Mouse (Mus musculus) stomach, embryonic 16.5 days (tissue): ENCODE results near the gene Sdc1. TPM values are rescaled to one million over a fixed set of nuclear protein-coding genes. Genes with fewer than 3 reads are reported as not detected.

Experiments
- ATAC-seq: fragments of 200-750 bp; cut with Nextera tagmentation; 2 replicates; pipeline ENCODE4 v1.8.0; 2017; ENCODE audit warnings: moderate number of reproducible peaks, moderate TSS enrichment; ENCODE audit not compliant: insufficient read depth, low FRiP score
- H3K27ac ChIP-seq: fragments of 300-500 bp; sonication (generic); 2 replicates; pipeline ENCODE4 v1.5.1; 2014; ENCODE audit warnings: low read length
- H3K27me3 ChIP-seq: fragments of 300-500 bp; sonication (generic); 2 replicates; pipeline ENCODE4 v1.6.1; 2014; ENCODE audit warnings: low read length, control low read depth, mixed read lengths; ENCODE audit not compliant: control insufficient read depth, insufficient read depth
- H3K36me3 ChIP-seq: fragments of 300-500 bp; sonication (generic); 2 replicates; pipeline ENCODE4 v1.6.1; 2014; ENCODE audit warnings: low read length; ENCODE audit not compliant: control insufficient read depth, insufficient read depth
- H3K4me1 ChIP-seq: fragments of 300-500 bp; sonication (generic); 2 replicates; pipeline ENCODE4 v1.6.1; 2014; ENCODE audit warnings: low read length, control low read depth, mixed read lengths; ENCODE audit not compliant: control insufficient read depth, insufficient read depth
- H3K4me2 ChIP-seq: fragments of 300-500 bp; sonication (generic); 2 replicates; pipeline ENCODE4 v1.6.1; 2014; ENCODE audit warnings: low read depth, low read length, mixed read lengths
- H3K4me3 ChIP-seq: fragments of 300-500 bp; sonication (generic); replicated peaks from 2 replicates; pipeline ENCODE4 v1.5.1; 2014; ENCODE audit warnings: mild to moderate bottlenecking, low read length
- H3K9ac ChIP-seq: fragments of 300-500 bp; sonication (generic); 2 replicates; pipeline ENCODE4 v1.6.1; 2014; ENCODE audit warnings: low read length
- H3K9me3 ChIP-seq: fragments of 300-500 bp; sonication (generic); replicated peaks from 2 replicates; pipeline ENCODE4 v1.6.1; 2016; ENCODE audit warnings: low read length, control low read depth; ENCODE audit not compliant: control insufficient read depth
- WGBS: fragments of 180-500 bp; shearing (Covaris S2); extraction: QIAGEN DNeasy Blood & Tissue Kit; methylation state at CpG from one replicate; pipeline ENCODE4 v1.1.7; 2014; 5-methylcytosine and 5-hydroxymethylcytosine counted together
- polyA plus RNA-seq: library from polyadenylated mRNA; unstranded; fragments of >200 nt; fragmentation: Nextera tagmentation; extraction: Ambion mirVana; gene quantifications from 2 replicates; pipeline ENCODE4 v1.2.1, GENCODE M21; 2015

Gene Sdc1
- polyA plus RNA-seq, 1 experiment from 2014 or later: 181 TPM

DNA sequence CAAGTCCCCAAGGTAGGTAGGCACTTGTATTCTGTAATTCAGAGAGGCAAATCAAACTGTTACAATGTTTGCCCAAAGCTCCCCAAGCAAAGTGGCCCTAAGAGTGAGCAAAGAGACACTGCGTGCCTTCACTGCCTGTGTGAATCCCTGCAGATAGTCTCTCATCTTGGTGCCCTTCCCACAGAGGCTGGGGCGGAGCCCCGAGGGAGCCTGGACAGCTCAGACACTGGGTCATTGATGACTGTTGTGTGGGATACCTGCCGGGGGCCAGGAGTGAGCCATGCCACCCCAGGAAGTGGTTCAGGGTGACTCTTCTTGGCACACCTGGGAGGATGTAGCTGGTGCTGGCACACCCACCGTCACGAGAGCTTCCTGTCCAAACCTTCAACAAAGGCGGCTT lies 10.1 kb upstream of the Sdc1 start:
- H3K36me3 ChIP-seq: no peaks in the 10 kb centered on the region
- no peak overlapping the region for H3K27ac ChIP-seq
- H3K4me2 ChIP-seq: no peak overlapping the region
- H3K9me3 ChIP-seq: peaks cover 10% of the 10 kb centered on the region
- 70% methylated on average over 7 of the region's 7 CpGs for WGBS
- H3K27me3 ChIP-seq: no peaks in the 10 kb centered on the region
- H3K4me1 ChIP-seq: no peaks in the 10 kb centered on the region
- H3K9ac ChIP-seq: no peak overlapping the region
- ATAC-seq: peak; percentile 27; the same call in 1 of the 2 replicates
- H3K4me3 ChIP-seq: no peak overlapping the region

DNA sequence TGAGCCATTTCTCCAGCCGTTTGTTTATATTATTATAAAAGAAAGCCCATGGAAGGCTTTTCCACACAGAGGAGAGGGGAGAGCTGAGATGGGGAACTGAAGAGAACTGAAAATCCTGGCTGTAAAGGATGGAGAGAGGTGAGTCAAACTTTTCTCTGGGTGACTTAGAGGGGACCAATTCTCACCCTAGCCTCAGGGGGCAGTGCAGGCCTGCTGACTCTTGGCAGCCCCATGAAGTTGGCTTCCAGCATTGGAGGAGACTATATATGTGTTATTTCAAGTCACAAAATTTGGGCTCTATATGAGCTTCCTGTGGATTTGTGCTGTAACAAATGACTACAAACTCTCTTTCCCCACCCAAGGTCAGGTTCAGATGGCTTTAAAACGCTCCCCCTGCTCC lies 8.5 kb upstream of the Sdc1 start:
- H3K27me3 ChIP-seq: no peaks in the 10 kb centered on the region
- H3K36me3 ChIP-seq: no peaks in the 10 kb centered on the region
- no peak overlapping the region for H3K4me3 ChIP-seq
- peaks cover 5% of the 10 kb centered on the region for H3K9me3 ChIP-seq
- H3K4me2 ChIP-seq: no peak overlapping the region
- no peaks in the 10 kb centered on the region for H3K4me1 ChIP-seq
- WGBS: 67% methylated on average over 2 of the region's 2 CpGs
- no peak for ATAC-seq
- H3K27ac ChIP-seq: no peak overlapping the region
- no peak overlapping the region for H3K9ac ChIP-seq

- H3K27me3 ChIP-seq: no peaks in the 10 kb centered on the region
- 70% methylated on average over 15 of the region's 15 CpGs for WGBS
- no peaks in the 10 kb centered on the region for H3K9me3 ChIP-seq
- no peak overlapping the region for H3K9ac ChIP-seq
- no peak overlapping the region for H3K27ac ChIP-seq
- H3K4me3 ChIP-seq: no peak overlapping the region
- ATAC-seq: no peak
- H3K4me2 ChIP-seq: no peak overlapping the region
- no peaks in the 10 kb centered on the region for H3K4me1 ChIP-seq
- H3K36me3 ChIP-seq: no peaks in the 10 kb centered on the region
Measured at GRCm38 (mm10) chr12:8764221-8764930, 6.7 kb upstream of the Sdc1 start.

DNA sequence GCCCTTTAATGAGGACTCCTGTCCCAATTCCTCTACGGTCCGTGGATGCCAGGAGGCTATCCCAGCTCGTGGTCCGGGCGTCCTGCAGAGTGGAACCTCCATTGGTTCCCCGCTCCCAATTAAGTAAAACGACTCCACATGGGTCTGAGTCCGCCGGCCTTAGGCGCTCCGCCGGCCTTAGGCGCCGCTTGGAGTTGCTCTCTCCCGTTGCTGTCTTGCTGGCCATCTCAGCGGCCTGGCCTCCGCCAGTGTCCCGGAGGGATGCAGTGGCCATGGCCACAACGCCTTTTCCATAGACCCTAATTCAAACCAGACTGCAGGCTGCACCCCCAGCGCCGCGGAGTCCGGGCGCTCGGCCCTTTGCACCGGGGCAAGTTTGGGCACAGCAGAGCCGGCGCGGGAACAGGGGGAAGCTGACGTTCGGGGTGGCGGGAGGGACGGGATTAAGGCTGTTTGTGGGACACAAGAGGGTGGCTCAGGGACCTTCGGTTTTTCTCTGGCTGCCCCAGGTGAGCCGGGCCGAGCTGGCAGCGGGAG lies 789 bp downstream of the Sdc1 start:
- no peaks in the 10 kb centered on the region for H3K36me3 ChIP-seq
- no peaks in the 10 kb centered on the region for H3K9me3 ChIP-seq
- peak overlapping the region; percentile 71 for H3K4me2 ChIP-seq
- peak overlapping the region; percentile 93 for H3K9ac ChIP-seq
- H3K4me1 ChIP-seq: peaks cover 16% of the 10 kb centered on the region
- peak overlapping the region; percentile 91 for H3K27ac ChIP-seq
- no peaks in the 10 kb centered on the region for H3K27me3 ChIP-seq
- H3K4me3 ChIP-seq: peak overlapping the region; percentile 90
- peak; percentile 16; the same call in 1 of the 2 replicates for ATAC-seq
- WGBS: under 1% methylated on average over 37 of the region's 37 CpGs

DNA sequence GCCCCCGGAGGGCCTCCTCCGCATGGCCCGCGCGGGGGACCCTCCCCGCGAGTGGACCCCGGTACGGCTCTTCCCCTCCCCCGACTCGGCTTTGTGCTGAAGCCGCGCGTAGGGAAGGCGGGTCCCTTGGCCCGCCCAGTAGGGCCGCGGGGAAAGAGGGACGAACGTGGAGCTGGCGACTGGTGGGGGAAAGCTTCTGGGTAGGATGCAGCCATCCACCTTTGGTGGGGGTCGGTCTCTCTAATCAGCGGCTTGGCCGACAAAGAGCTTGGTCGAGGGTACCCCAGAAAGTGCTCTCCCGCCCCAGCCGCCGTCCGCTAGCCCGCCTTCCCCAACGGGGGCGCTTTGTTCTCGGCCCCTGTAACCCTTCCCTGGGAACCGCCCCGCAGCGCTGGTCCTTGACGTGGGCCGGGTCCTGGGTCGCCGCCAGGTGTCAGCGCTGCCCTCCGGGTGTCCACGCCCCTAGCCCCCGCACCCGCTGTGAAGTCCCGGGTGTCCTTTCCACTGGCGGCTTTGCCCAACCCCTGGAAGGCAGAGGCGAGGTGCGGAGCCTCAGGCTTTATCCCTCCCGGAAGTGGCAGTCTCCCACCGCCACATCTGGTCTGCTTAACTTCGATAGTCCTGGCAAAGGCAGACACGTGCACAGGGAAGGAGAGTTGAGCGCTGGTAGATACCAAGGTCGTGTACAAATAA lies 1.5 kb downstream of the Sdc1 start:
- H3K4me1 ChIP-seq: peaks cover 19% of the 10 kb centered on the region
- peak overlapping the region; percentile 90 for H3K4me3 ChIP-seq
- H3K27me3 ChIP-seq: no peaks in the 10 kb centered on the region
- H3K36me3 ChIP-seq: no peaks in the 10 kb centered on the region
- peak overlapping the region; percentile 71 for H3K4me2 ChIP-seq
- H3K27ac ChIP-seq: peak overlapping the region; percentile 91
- H3K9me3 ChIP-seq: no peaks in the 10 kb centered on the region
- peak overlapping the region; percentile 93 for H3K9ac ChIP-seq
- under 1% methylated on average over 52 of the region's 55 CpGs for WGBS
- peak; percentile 38; the same call in 1 of the 2 replicates for ATAC-seq

DNA sequence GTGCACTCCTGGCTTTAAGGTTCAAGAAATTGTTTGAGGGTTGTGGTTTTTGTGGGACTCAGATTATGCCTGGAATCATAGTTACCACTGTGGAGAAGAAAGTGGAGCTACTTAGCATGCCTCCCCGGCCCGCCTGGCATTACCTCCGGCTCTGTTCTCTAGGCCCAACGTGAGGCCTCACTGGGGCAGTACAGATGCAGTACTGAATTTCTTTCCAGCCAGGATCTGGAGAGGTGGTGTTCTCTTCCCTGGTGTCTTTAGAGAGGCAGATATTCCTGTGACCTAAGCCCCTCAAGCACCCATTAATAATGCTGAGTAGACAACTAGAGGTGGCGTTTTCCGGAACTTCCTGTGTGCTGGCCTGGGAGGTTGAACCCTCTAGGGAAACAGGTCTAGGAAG lies 2.2 kb downstream of the Sdc1 start:
- peak overlapping the region; percentile 93 for H3K9ac ChIP-seq
- peak overlapping the region; percentile 71 for H3K4me2 ChIP-seq
- peak overlapping the region; percentile 90 for H3K4me3 ChIP-seq
- no peak for ATAC-seq
- no peaks in the 10 kb centered on the region for H3K27me3 ChIP-seq
- no peaks in the 10 kb centered on the region for H3K36me3 ChIP-seq
- H3K9me3 ChIP-seq: no peaks in the 10 kb centered on the region
- peaks cover 22% of the 10 kb centered on the region for H3K4me1 ChIP-seq
- 26% methylated on average over 6 of the region's 6 CpGs for WGBS
- H3K27ac ChIP-seq: peak overlapping the region; percentile 91

- no peaks in the 10 kb centered on the region for H3K27me3 ChIP-seq
- ATAC-seq: no peak
- peak overlapping the region; percentile 71 for H3K4me2 ChIP-seq
- H3K27ac ChIP-seq: peak overlapping the region; percentile 91
- H3K9ac ChIP-seq: peak overlapping the region; percentile 58
- no peaks in the 10 kb centered on the region for H3K9me3 ChIP-seq
- peaks cover 22% of the 10 kb centered on the region for H3K4me1 ChIP-seq
- peak overlapping the region; percentile 90 for H3K4me3 ChIP-seq
- H3K36me3 ChIP-seq: no peaks in the 10 kb centered on the region
Measured at GRCm38 (mm10) chr12:8774183-8774582, 3.1 kb downstream of the Sdc1 start.

DNA sequence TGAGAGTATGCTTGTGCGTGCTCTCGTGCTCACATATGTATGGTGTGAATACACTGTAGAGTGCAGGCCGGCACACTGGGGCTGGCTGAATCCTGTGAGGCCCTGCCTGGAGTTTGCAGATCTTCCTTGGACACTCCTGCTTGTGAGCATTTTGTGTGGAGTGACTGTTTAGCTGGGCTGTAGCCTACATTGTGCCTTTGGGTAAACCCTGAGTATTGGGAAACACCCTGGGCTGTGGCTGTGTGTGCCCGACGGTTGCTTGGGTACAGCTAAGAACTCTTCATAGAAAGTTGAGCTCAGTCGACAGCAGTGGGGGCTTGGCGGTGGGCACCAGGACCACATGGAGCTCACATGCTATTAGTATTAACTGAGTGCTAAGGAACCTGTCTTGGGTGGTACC lies 5.1 kb downstream of the Sdc1 start:
- peak overlapping the region; percentile 7 for H3K4me2 ChIP-seq
- WGBS: 76% methylated on average over 7 of the region's 7 CpGs
- no peak for ATAC-seq
- H3K27me3 ChIP-seq: no peaks in the 10 kb centered on the region
- peak overlapping the region; percentile 44 for H3K9ac ChIP-seq
- H3K9me3 ChIP-seq: no peaks in the 10 kb centered on the region
- H3K36me3 ChIP-seq: no peaks in the 10 kb centered on the region
- H3K4me3 ChIP-seq: no peak overlapping the region
- peaks cover 40% of the 10 kb centered on the region for H3K4me1 ChIP-seq
- H3K27ac ChIP-seq: peak overlapping the region; percentile 90

DNA sequence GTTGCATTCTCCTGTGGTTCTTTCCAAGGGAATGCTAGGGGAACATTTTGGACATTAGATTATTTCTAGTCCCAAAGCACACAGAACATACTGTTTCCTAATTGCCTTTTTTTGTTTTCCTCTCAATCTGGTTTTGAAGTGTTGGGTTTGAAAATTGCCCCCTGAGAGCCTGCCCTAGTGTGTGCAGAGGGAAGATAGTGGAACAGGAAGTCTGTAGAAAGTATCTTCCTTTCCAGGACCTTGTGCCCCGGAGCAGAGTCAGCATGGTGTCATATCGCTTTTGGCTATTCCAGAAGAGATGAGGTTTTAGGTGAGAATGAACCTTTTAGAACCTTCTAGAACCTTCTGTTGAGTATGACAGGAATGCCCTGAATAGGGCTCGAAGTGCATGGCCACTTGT lies 5.6 kb downstream of the Sdc1 start:
- peak overlapping the region; percentile 44 for H3K9ac ChIP-seq
- no peak for ATAC-seq
- H3K27me3 ChIP-seq: no peaks in the 10 kb centered on the region
- H3K36me3 ChIP-seq: no peaks in the 10 kb centered on the region
- peaks cover 45% of the 10 kb centered on the region for H3K4me1 ChIP-seq
- 83% methylated on average over 3 of the region's 3 CpGs for WGBS
- H3K4me3 ChIP-seq: no peak overlapping the region
- peak overlapping the region; percentile 7 for H3K4me2 ChIP-seq
- peak overlapping the region; percentile 90 for H3K27ac ChIP-seq
- H3K9me3 ChIP-seq: no peaks in the 10 kb centered on the region
